ENCODE assay signal across 8 mouse cellular contexts in the genomic region with DNA sequence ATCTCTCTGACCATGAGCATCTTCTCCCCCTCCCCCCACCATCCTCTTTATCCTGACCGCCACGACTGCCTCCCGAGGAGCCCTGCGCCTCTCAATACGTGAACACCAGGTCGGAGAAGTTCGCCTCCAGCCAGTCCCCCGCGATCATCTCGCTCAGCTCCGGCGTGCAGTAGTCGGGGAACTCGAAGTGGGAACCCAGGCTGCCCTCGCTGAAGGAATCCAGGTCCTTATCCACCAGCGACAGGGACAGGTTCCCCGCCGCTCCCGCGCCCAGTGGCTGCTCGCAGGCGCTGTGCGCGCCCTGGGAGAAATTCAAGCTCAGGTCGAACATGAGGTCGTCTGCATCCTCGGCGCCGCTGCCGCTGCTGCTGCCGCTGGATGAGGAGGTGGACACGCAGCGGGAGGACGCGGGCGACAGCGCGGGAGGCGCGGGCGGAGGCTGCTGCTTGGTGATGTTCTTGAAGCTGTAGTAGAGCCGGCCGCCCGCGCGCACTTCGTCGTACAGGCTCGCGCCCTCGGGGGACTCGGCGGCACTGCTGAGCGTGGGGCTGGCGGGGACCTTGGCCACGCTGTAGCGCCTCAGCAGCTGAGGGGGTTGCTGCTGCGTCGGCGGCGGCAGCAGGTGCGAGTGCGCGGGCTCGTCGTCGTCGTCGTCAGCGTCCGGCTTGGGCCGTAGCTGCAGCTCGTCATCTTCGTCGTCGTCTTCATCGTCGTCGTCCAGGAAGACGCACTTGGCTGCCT. TPM values are rescaled to one million over a fixed set of nuclear protein-coding genes. Genes with fewer than 3 reads are reported as not detected.
DNase-seq lines count a peak whose midpoint lies in the region; ATAC-seq and TF ChIP-seq lines count a peak whose summit lies in the region.

No protein-coding gene starts in this region.

- DNase-seq in lung, embryonic 14.5 days: peak; percentile 63
- DNase-seq in lung, postnatal 25 days (ENCODE audit: low spot score): no peak
- peak; percentile 85 for DNase-seq in forebrain, embryonic 11.5 days (ENCODE audit: low spot score)
- DNase-seq in left cerebral cortex, adult 8-10 months (ENCODE audit: low spot score in 2 of 2): peak; percentile 45 to 61
- peak; percentile 69 for DNase-seq in midbrain, embryonic 10.5 days (ENCODE audit: low spot score)
- DNase-seq in spleen, postnatal 36 days (ENCODE audit: low spot score in 2 of 2): no peak

- H3K9ac ChIP-seq in lung, embryonic 14.5 days: peak overlapping the region; percentile 89
- peak overlapping the region; percentile 100 for H3K9ac ChIP-seq in forebrain, embryonic 11.5 days (ENCODE audit: low read length)
- peak overlapping the region; percentile 100 for H3K9ac ChIP-seq in hindbrain, embryonic 13.5 days
- peak overlapping the region; percentile 76 for H3K9ac ChIP-seq in stomach, embryonic 14.5 days (replicated peaks; ENCODE audit: low read depth, low read length)

- H3K4me2 ChIP-seq in lung, embryonic 14.5 days: peak overlapping the region; percentile 63
- H3K4me2 ChIP-seq in forebrain, embryonic 11.5 days (ENCODE audit: low read depth, low read length, severe bottlenecking): peak overlapping the region; percentile 36
- peak overlapping the region; percentile 47 for H3K4me2 ChIP-seq in hindbrain, embryonic 13.5 days
- H3K4me2 ChIP-seq in stomach, embryonic 14.5 days (replicated peaks; ENCODE audit: low read depth, low read length): peak overlapping the region; percentile 67

- H3K4me3 ChIP-seq in lung, embryonic 14.5 days (ENCODE audit: low read depth, low read length): peak overlapping the region; percentile 89
- peak overlapping the region; percentile 100 for H3K4me3 ChIP-seq in forebrain, embryonic 11.5 days (ENCODE audit: low read depth, low read length)
- H3K4me3 ChIP-seq in hindbrain, embryonic 13.5 days: peak overlapping the region; percentile 100
- H3K4me3 ChIP-seq in midbrain, embryonic 10.5 days: peak overlapping the region; percentile 99
- H3K4me3 ChIP-seq in stomach, embryonic 14.5 days (ENCODE audit: low read depth, low read length): peak overlapping the region; percentile 97

- TF ChIP-seq CTCF in lung, embryonic 14.5 days (IDR thresholded peaks at IDR 0.05; ENCODE audit: low read depth): no peak

- no peak for ATAC-seq in lung, embryonic 14.5 days (ENCODE audit: insufficient read depth)
- ATAC-seq in forebrain, embryonic 11.5 days (replicated peaks; ENCODE audit: low FRiP score): no peak
- ATAC-seq in hindbrain, embryonic 13.5 days (ENCODE audit: low FRiP score): no peak
- no peak for ATAC-seq in stomach, embryonic 14.5 days (ENCODE audit: insufficient number of reproducible peaks, insufficient read depth, low FRiP score, low read depth)

- H3K36me3 ChIP-seq in lung, embryonic 14.5 days (ENCODE audit: insufficient read depth): 0 out of 2 replicates have a peak, but pooled peaks cover 2% of the 10 kb centered on the region
- H3K36me3 ChIP-seq in forebrain, embryonic 11.5 days (ENCODE audit: control insufficient read depth, insufficient read depth, low read length): no peaks in the 10 kb centered on the region
- no peaks in the 10 kb centered on the region for H3K36me3 ChIP-seq in hindbrain, embryonic 13.5 days
- H3K36me3 ChIP-seq in midbrain, embryonic 10.5 days: peaks cover 39% of the 10 kb centered on the region
- H3K36me3 ChIP-seq in stomach, embryonic 14.5 days (ENCODE audit: control insufficient read depth, insufficient read depth, low read length): no peaks in the 10 kb centered on the region

- no peaks in the 10 kb centered on the region for H3K27me3 ChIP-seq in lung, embryonic 14.5 days (ENCODE audit: insufficient read depth, low read length)
- H3K27me3 ChIP-seq in forebrain, embryonic 11.5 days (ENCODE audit: control insufficient read depth, insufficient read depth, low read length): no peaks in the 10 kb centered on the region
- no peaks in the 10 kb centered on the region for H3K27me3 ChIP-seq in hindbrain, embryonic 13.5 days
- no peaks in the 10 kb centered on the region for H3K27me3 ChIP-seq in midbrain, embryonic 10.5 days (ENCODE audit: low read depth, poor library complexity, severe bottlenecking)
- no peaks in the 10 kb centered on the region for H3K27me3 ChIP-seq in stomach, embryonic 14.5 days (ENCODE audit: control insufficient read depth, insufficient read depth, low read length)

- no peaks in the 10 kb centered on the region for H3K9me3 ChIP-seq in lung, embryonic 14.5 days (ENCODE audit: low read depth, low read length)
- H3K9me3 ChIP-seq in forebrain, embryonic 11.5 days (ENCODE audit: control insufficient read depth, low read length): no peaks in the 10 kb centered on the region
- no peaks in the 10 kb centered on the region for H3K9me3 ChIP-seq in hindbrain, embryonic 13.5 days
- no peaks in the 10 kb centered on the region for H3K9me3 ChIP-seq in midbrain, embryonic 10.5 days (replicated peaks)
- H3K9me3 ChIP-seq in stomach, embryonic 14.5 days (ENCODE audit: control insufficient read depth, low read depth, low read length): no peaks in the 10 kb centered on the region

- under 1% methylated on average over 80 of the region's 80 CpGs for WGBS in lung, embryonic 14.5 days
- WGBS in forebrain, embryonic 11.5 days: under 1% methylated on average over 73 of the region's 80 CpGs
- under 1% methylated on average over 69 of the region's 80 CpGs for WGBS in hindbrain, embryonic 13.5 days
- under 1% methylated on average over 80 of the region's 80 CpGs for WGBS in midbrain, embryonic 10.5 days
- WGBS in stomach, embryonic 14.5 days: under 1% methylated on average over 71 of the region's 80 CpGs

- peaks cover 2% of the 10 kb centered on the region; the same call in 1 of the 2 replicates for H3K4me1 ChIP-seq in lung, embryonic 14.5 days (ENCODE audit: insufficient read depth)
- H3K4me1 ChIP-seq in forebrain, embryonic 11.5 days (replicated peaks; ENCODE audit: control insufficient read depth, insufficient read depth, low read length): 0 out of 2 replicates have a peak, but pooled peaks cover 3% of the 10 kb centered on the region
- peaks cover 17% of the 10 kb centered on the region for H3K4me1 ChIP-seq in hindbrain, embryonic 13.5 days (replicated peaks)
- peaks cover 25% of the 10 kb centered on the region for H3K4me1 ChIP-seq in midbrain, embryonic 10.5 days
- peaks cover 13% of the 10 kb centered on the region for H3K4me1 ChIP-seq in stomach, embryonic 14.5 days (ENCODE audit: control insufficient read depth, insufficient read depth, low read length)

- H3K27ac ChIP-seq in lung, embryonic 14.5 days (ENCODE audit: low read depth): peak overlapping the region; percentile 96
- peak overlapping the region; percentile 100 for H3K27ac ChIP-seq in forebrain, embryonic 11.5 days (ENCODE audit: low read depth, low read length)
- peak overlapping the region; percentile 100 for H3K27ac ChIP-seq in hindbrain, embryonic 13.5 days
- H3K27ac ChIP-seq in midbrain, embryonic 10.5 days (replicated peaks): peak overlapping the region; percentile 99
- H3K27ac ChIP-seq in stomach, embryonic 14.5 days (ENCODE audit: low read length): peak overlapping the region; percentile 96

RNA-seq across cellular contexts. Expression of gene Sox11, which starts 1.1 kb away (rescaled TPM):
- polyA plus RNA-seq in lung, embryonic 14.5 days (2014; fragmentation: Nextera tagmentation; extraction: Ambion mirVana): 52.6 and 54.5 TPM in 2 replicates
- 568 and 596 TPM in 2 replicates for polyA plus RNA-seq in forebrain, embryonic 11.5 days (2014; fragmentation: Nextera tagmentation; extraction: Ambion mirVana)
- 574 and 588 TPM in 2 replicates for polyA plus RNA-seq in hindbrain, embryonic 13.5 days (2015; fragmentation: Nextera tagmentation; extraction: Ambion mirVana)
- 10 to 100 TPM in 3 of 4 experiments, 1 to 10 TPM in 1; 9.5 to 11.8 (median 11.4) TPM for total RNA-seq in left cerebral cortex, adult 8-10 months (2022)
- polyA plus RNA-seq in midbrain, embryonic 10.5 days (2016; fragmentation: Nextera tagmentation; extraction: Ambion mirVana): 260 and 367 TPM in 2 replicates
- polyA plus RNA-seq in stomach, embryonic 14.5 days (2014; fragmentation: Nextera tagmentation; extraction: Ambion mirVana): 68.5 and 73.8 TPM in 2 replicates

Comparison
In these comparisons a context has a peak if more than half of its experiments do, and no peak if none do; other contexts are left out.
1. DNase-seq: peak in lung, embryonic 14.5 days (single experiment), forebrain, embryonic 11.5 days (single experiment), left cerebral cortex, adult 8-10 months (2 of 2) and midbrain, embryonic 10.5 days (single experiment); none in lung, postnatal 25 days (single experiment) and spleen, postnatal 36 days (0 of 2).
2. Peak in every context shown above with its lines, with median percentiles within 50 percentile points of each other: H3K27ac ChIP-seq, H3K4me2 ChIP-seq, H3K4me3 ChIP-seq and H3K9ac ChIP-seq.